Mouse (Mus musculus) stomach, postnatal 0 days (tissue): ENCODE results near the gene Samd9l.
"Not testable (repeated sequence)": the region's sequence is repeated elsewhere in the genome, so short reads cannot be mapped to it uniquely, and the experiment has no call there.

Source experiments
- CTCF ChIP-seq: IDR thresholded peaks from 2 replicates; pipeline ENCODE4 v1.5.1; 2016; ENCODE audit warnings: antibody characterized with exemption, low read depth, mild to moderate bottlenecking, moderate library complexity
- EP300 ChIP-seq: optimal IDR thresholded peaks from 2 replicates; pipeline ENCODE3; 2016; ENCODE audit warnings: antibody characterized with exemption

DNA sequence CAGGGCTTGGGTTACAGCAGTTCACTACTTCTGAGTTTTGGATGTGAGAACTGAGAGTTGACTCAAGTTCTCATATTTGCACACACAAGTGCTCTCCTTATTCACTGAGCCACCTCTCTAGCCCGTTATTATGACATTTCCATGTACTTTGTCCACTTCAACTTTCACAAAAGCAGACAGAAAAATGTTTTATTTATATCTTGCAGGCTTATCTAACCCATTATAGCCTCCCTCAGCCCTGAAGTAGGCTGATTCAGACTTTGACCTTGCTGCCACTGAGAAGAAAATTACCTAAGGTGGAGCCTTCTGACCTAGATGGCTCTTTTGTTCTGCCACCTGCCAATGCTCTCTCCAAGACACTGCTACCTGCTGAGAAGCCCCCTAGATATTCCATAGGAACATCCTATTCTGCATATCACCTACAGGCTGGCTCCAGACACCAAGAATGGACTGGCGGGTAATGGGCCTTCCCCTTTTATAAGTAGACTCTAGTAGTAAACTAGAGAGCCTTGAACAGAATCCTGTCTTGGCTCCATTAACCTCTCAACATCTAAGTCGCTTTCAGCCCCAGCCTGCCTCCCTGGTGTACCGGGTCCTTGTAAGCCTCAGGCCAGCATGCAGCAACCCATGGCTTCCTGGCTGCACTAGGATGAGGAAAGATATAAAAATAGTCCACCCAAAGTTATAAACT lies 3.3 kb downstream of the Samd9l start:
- TF ChIP-seq EP300, CTCF: not testable (repeated sequence)
